Mouse (Mus musculus) inflammation-experienced regulatory T-cells, adult 16 weeks (primary cell): ENCODE data around the gene Plau. TPM values are rescaled to one million over a fixed set of nuclear protein-coding genes. Genes with fewer than 3 reads are reported as not detected.

Experiments
- polyA plus RNA-seq: library from polyadenylated mRNA; unstranded; fragments of 100-300 nt; shearing (Covaris generic); gene quantifications from one replicate; pipeline ENCODE4 v1.2.1, GENCODE M21; 2017

Gene Plau
- polyA plus RNA-seq = not detected

GRCm38 (mm10) chr14:20836171-20836904, at the start of gene Plau:
Gene Plau (plus strand): TSS chr14:20836660.

DNA sequence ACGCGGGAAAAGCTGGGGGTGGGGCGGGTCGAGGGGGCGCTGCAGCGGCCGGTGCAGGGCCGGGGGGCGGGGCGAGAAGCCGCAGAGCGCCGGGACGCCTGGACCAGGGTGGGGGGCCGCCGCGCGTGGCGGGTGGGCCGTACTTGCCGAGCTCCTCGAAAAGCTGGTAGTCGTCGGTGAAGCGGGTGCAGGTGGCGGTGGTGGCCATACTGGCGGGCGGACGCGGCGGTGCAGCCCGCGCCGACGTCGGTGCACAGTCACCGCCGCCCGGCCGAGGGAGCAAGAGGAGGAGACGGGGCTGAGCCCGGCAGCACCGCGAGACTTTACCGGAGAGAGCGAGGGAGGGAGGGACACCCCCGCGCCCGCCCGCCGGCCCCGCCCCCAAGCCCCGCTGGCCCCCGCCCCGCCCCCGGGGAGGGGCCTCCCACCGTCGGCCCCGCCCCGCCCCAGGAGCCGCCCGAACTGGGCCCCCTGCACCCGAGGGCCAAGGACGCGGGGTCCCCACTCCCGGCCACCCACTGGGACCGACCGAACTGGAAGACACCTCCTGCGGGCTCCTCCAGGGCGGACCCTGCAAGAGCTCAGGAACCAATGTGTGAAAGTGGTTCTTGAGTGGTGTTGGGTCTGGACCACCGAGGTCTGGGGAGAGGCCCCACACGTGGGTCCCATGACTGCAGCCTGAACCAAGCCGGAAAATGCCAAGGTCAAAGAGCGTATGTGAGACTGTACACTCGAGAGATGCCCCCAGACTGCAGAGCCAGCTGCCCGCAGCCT, 42.5 kb upstream of the Plau start, which contains the start of gene Camk2g:
Gene Camk2g, minus strand, starts transcription at position 331 of the 774 bp plus-strand sequence.

Other genes starting within 250 kb of the Plau start
- gene Usp54, start 195.6 kb upstream of the Plau start, polyA plus RNA-seq = 4.4 TPM
- not detected for gene Myoz1, start 180.1 kb upstream of the Plau start, polyA plus RNA-seq
- not detected for gene Synpo2l, start 168.3 kb upstream of the Plau start, polyA plus RNA-seq
- 328 TPM for gene Sec24c, start 162.4 kb upstream of the Plau start, polyA plus RNA-seq
- 7.5 TPM for gene Fut11, start 141.7 kb upstream of the Plau start, polyA plus RNA-seq
- gene Chchd1, start 133.7 kb upstream of the Plau start, polyA plus RNA-seq = 115 TPM
- gene Zswim8, start 129.1 kb upstream of the Plau start, polyA plus RNA-seq = 22.2 TPM
- 19.3 TPM for gene Ndst2, start 102.1 kb upstream of the Plau start, polyA plus RNA-seq
- gene Camk2g, start 42.6 kb upstream of the Plau start, polyA plus RNA-seq = 8.9 TPM
- 2.7 TPM for gene Vcl, start 92.7 kb downstream of the Plau start, polyA plus RNA-seq
- gene Ap3m1, start 215.8 kb downstream of the Plau start, polyA plus RNA-seq = 86.5 TPM
- gene Adk, start 215.9 kb downstream of the Plau start, polyA plus RNA-seq = 118 TPM